Mouse (Mus musculus): ENCODE measurements around the gene Mrpl45.

Mrpl45 gene

GRCm38 (mm10) chr11:97362649-97362942, 47.1 kb downstream of the Mrpl45 start:
- DNase-seq (ENCODE audit: low spot score in 2 of 2) = no peak

GRCm38 (mm10) chr11:97362943-97363643, 47.6 kb downstream of the Mrpl45 start:
- DNase-seq (ENCODE audit: low spot score in 2 of 2) = no peak

GRCm38 (mm10) chr11:97363644-97363995, 48.1 kb downstream of the Mrpl45 start:
- no peak for DNase-seq (ENCODE audit: low spot score in 2 of 2)

GRCm38 (mm10) chr11:97365556-97365955, 50.0 kb downstream of the Mrpl45 start:
- DNase-seq (ENCODE audit: low spot score in 2 of 2) = no peak

GRCm38 (mm10) chr11:97368501-97368900, 53.0 kb downstream of the Mrpl45 start:
- DNase-seq (ENCODE audit: low spot score in 2 of 2) = no peak

- peak; percentile 70 to 80 for DNase-seq (ENCODE audit: low spot score in 2 of 2)
Measured at GRCm38 (mm10) chr11:97370329-97371091, 55.0 kb downstream of the Mrpl45 start.

GRCm38 (mm10) chr11:97372159-97372864, 56.8 kb downstream of the Mrpl45 start:
- no peak for DNase-seq (ENCODE audit: low spot score in 2 of 2)

- DNase-seq (ENCODE audit: low spot score in 2 of 2) = no peak
Measured at GRCm38 (mm10) chr11:97373402-97373801, 57.9 kb downstream of the Mrpl45 start.

Data from frontal cortex, postnatal 36 days (tissue).